In the genomic region with DNA sequence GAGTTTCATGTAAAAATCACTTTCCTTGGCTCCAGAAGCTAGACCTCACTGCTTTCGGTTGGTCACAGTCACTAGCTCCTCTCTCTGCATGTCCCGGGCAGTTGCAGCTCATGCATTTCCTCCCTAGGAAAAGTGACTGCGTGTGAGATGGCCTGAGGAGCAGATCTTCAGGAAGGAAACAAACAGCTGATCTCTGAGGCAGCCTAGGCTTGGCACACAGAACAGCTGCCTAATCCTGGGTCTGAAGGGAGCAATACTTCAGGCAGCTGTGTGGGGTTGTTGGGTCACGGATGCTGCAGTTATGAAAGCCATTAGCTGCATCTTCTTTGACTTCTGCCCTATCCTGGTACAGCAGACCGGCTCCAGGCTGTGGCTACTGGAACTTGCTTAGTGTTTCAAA, we compare ENCODE assay signal across 16 mouse cellular contexts.
DNase-seq lines count a peak whose midpoint lies in the region; ATAC-seq lines count a peak whose summit lies in the region.
"Had no signal": no experiment of that assay in that cellular context is flagged by ENCODE, and none has a peak within 500 bp of the region (broad histone marks: within the 10 kb centered on the region; RNA-seq: fewer than 3 reads in every experiment).

No protein-coding gene starts in this region.

- no peaks in the 10 kb centered on the region for H3K9me3 ChIP-seq in kidney, embryonic 14.5 days (ENCODE audit: control insufficient read depth, low read length)
- H3K9me3 ChIP-seq: hindbrain, embryonic 15.5 days; lung, embryonic 15.5 days; neural tube, embryonic 15.5 days had no signal

- H3K27me3 ChIP-seq in kidney, embryonic 14.5 days (ENCODE audit: control insufficient read depth, insufficient read depth, low read length): no peaks in the 10 kb centered on the region
- H3K27me3 ChIP-seq: hindbrain, embryonic 15.5 days; lung, embryonic 15.5 days; neural tube, embryonic 15.5 days had no signal

- H3K4me1 ChIP-seq in kidney, embryonic 14.5 days (ENCODE audit: control insufficient read depth, insufficient read depth, low read length): no peaks in the 10 kb centered on the region
- H3K4me1 ChIP-seq: hindbrain, embryonic 15.5 days; lung, embryonic 15.5 days had no signal

- no peak overlapping the region for H3K27ac ChIP-seq in kidney, embryonic 14.5 days (ENCODE audit: low read depth, low read length)
- H3K27ac ChIP-seq: hindbrain, embryonic 15.5 days; lung, embryonic 15.5 days; neural tube, embryonic 15.5 days had no signal

- DNase-seq in kidney, adult 11 months: peak; percentile 15
- peak; percentile 17 for DNase-seq in lung, postnatal 10 days
- DNase-seq in lung, adult 18-20 months: no peak
- DNase-seq in kidney, postnatal 14 days: peak; percentile 38
- DNase-seq in right cerebral cortex, postnatal 25 days: no peak
- DNase-seq in ovary, postnatal 10 days (ENCODE audit: low spot score): no peak
- DNase-seq: adrenal gland, adult 8-10 months; cerebellum, adult 8-10 months; layer of hippocampus, postnatal 36 days; thymus, postnatal 36 days had no signal

- no peaks in the 10 kb centered on the region for H3K36me3 ChIP-seq in kidney, embryonic 14.5 days (ENCODE audit: control insufficient read depth, insufficient read depth, low read length)
- H3K36me3 ChIP-seq: hindbrain, embryonic 15.5 days; lung, embryonic 15.5 days; neural tube, embryonic 15.5 days had no signal

- no peak for ATAC-seq in kidney, embryonic 14.5 days (ENCODE audit: low FRiP score, low TSS enrichment)
- ATAC-seq: forebrain, embryonic 14.5 days had no signal

- WGBS in kidney, embryonic 14.5 days: 72% methylated on average over 5 of the region's 5 CpGs

- no peak overlapping the region for H3K4me3 ChIP-seq in kidney, embryonic 14.5 days (ENCODE audit: low read length)
- H3K4me3 ChIP-seq: hindbrain, embryonic 15.5 days; lung, embryonic 15.5 days; neural tube, embryonic 15.5 days had no signal

- no peak overlapping the region for H3K4me2 ChIP-seq in kidney, embryonic 14.5 days (replicated peaks; ENCODE audit: low read depth, low read length)
- H3K4me2 ChIP-seq: hindbrain, embryonic 15.5 days; lung, embryonic 15.5 days; midbrain, embryonic 11.5 days; neural tube, embryonic 15.5 days had no signal

- no peak overlapping the region for H3K9ac ChIP-seq in kidney, embryonic 14.5 days (ENCODE audit: low read depth, low read length)
- H3K9ac ChIP-seq: hindbrain, embryonic 15.5 days; lung, embryonic 15.5 days; neural tube, embryonic 15.5 days had no signal

Comparison
In these comparisons a context has a peak if more than half of its experiments do, and no peak if none do; other contexts are left out.
1. DNase-seq: peak in kidney, adult 11 months (single experiment), lung, postnatal 10 days (single experiment) and kidney, postnatal 14 days (single experiment); none in lung, adult 18-20 months (0 of 2), right cerebral cortex, postnatal 25 days (single experiment) and ovary, postnatal 10 days (single experiment).